Mouse (Mus musculus) kidney, adult 2 months (tissue): ENCODE results near the gene Satb1. TPM values are rescaled to one million over a fixed set of nuclear protein-coding genes. Genes with fewer than 3 reads are reported as not detected.

Experiments used
- DNase-seq: peaks from one replicate; pipeline ENCODE4 v3.0.0; 2021
- H3K27ac ChIP-seq: fragments of 200-500 bp; 2 replicates; pipeline ENCODE4 v1.5.1; 2012; ENCODE audit warnings: low read depth, low read length, control low read depth, inconsistent platforms; ENCODE audit not compliant: insufficient read depth
- H3K27me3 ChIP-seq: fragments of 200-500 bp; replicated peaks from 2 replicates; pipeline ENCODE4 v1.6.1; 2012; ENCODE audit warnings: mild to moderate bottlenecking, moderate library complexity, low read length, inconsistent platforms; ENCODE audit not compliant: control insufficient read depth, insufficient read depth
- H3K36me3 ChIP-seq: fragments of 200-500 bp; 2 replicates; pipeline ENCODE4 v1.6.1; 2012; ENCODE audit warnings: mild to moderate bottlenecking, moderate library complexity, low read length, inconsistent platforms; ENCODE audit not compliant: control insufficient read depth, insufficient read depth
- H3K4me1 ChIP-seq: fragments of 200-500 bp; 2 replicates; pipeline ENCODE4 v1.6.1; 2011; ENCODE audit warnings: low read length; ENCODE audit not compliant: control insufficient read depth, insufficient read depth
- H3K4me3 ChIP-seq: fragments of 200-500 bp; 2 replicates; pipeline ENCODE4 v1.5.1; 2011; ENCODE audit warnings: mild to moderate bottlenecking, low read depth, low read length, control low read depth; ENCODE audit not compliant: insufficient read depth
- CTCF ChIP-seq: fragments of 200-500 bp; conservative IDR thresholded peaks from 2 replicates; pipeline ENCODE4 v1.5.1; 2011; ENCODE audit warnings: low read depth, mild to moderate bottlenecking, control low read depth, low read length, moderate library complexity, mixed read lengths; ENCODE audit not compliant: insufficient read depth, insufficient read length
- POLR2A ChIP-seq: fragments of 200-500 bp; IDR thresholded peaks from one replicate; pipeline ENCODE4 v1.6.1; 2011; ENCODE audit warnings: low read depth, low read length, control low read depth
- WGBS: fragments of 180-500 bp; shearing (Covaris S2); methylation state at CpG from one replicate; pipeline ENCODE4 v1.1.7; 2018; 5-methylcytosine and 5-hydroxymethylcytosine counted together
- polyA plus RNA-seq: library from polyadenylated mRNA; depleted of rRNA; stranded (reverse); fragments of >200 nt; gene quantifications from 2 replicates; pipeline ENCODE4 v1.2.3, GENCODE M21; 2012

Satb1 gene
- polyA plus RNA-seq, 1 experiment: 4.3 TPM

GRCm38 (mm10) chr17:51857616-51858015 is 24.5 kb upstream of the Satb1 start:
- Histone ChIP-seq H3K4me1 (no peaks in the 10 kb centered on the region), H3K27me3 (no peaks in the 10 kb centered on the region), H3K36me3 (no peaks in the 10 kb centered on the region), H3K27ac (no peak overlapping the region), H3K4me3 (no peak overlapping the region)
- no peak for TF ChIP-seq CTCF
- TF ChIP-seq POLR2A: no peak
- WGBS: 92% methylated on average over 4 of the region's 4 CpGs
- no peak for DNase-seq

GRCm38 (mm10) chr17:51856332-51856731 is 23.2 kb upstream of the Satb1 start:
- Histone ChIP-seq H3K27me3 (no peaks in the 10 kb centered on the region), H3K36me3 (no peaks in the 10 kb centered on the region), H3K4me1 (no peaks in the 10 kb centered on the region), H3K27ac (no peak overlapping the region), H3K4me3 (no peak overlapping the region)
- 85% methylated on average over 3 of the region's 3 CpGs for WGBS
- no peak for DNase-seq
- TF ChIP-seq CTCF (no peak), POLR2A (no peak)

- Histone ChIP-seq H3K4me1 (no peaks in the 10 kb centered on the region), H3K27me3 (no peaks in the 10 kb centered on the region), H3K36me3 (no peaks in the 10 kb centered on the region), H3K4me3 (no peak overlapping the region), H3K27ac (no peak overlapping the region)
- 76% methylated on average over 3 of the region's 3 CpGs for WGBS
- DNase-seq: no peak
- TF ChIP-seq CTCF: no peak
- no peak for TF ChIP-seq POLR2A
Observed at GRCm38 (mm10) chr17:51855261-51855660, 22.2 kb upstream of the Satb1 start.

- no peak for DNase-seq
- H3K4me3 ChIP-seq: no peak overlapping the region
- H3K27me3 ChIP-seq: no peaks in the 10 kb centered on the region; the same call in 1 of the 2 replicates
- TF ChIP-seq CTCF: no peak
- TF ChIP-seq POLR2A: no peak
- 76% methylated on average over 5 of the region's 5 CpGs for WGBS
- H3K36me3 ChIP-seq: no peaks in the 10 kb centered on the region
- H3K27ac ChIP-seq: no peak overlapping the region
- H3K4me1 ChIP-seq: no peaks in the 10 kb centered on the region
Observed at GRCm38 (mm10) chr17:51853952-51854351, 20.9 kb upstream of the Satb1 start.

- Histone ChIP-seq H3K36me3 (no peaks in the 10 kb centered on the region), H3K27ac (no peak overlapping the region), H3K4me3 (no peak overlapping the region), H3K27me3 (no peaks in the 10 kb centered on the region), H3K4me1 (no peaks in the 10 kb centered on the region)
- WGBS: 75% methylated on average over 6 of the region's 6 CpGs
- TF ChIP-seq POLR2A: no peak
- TF ChIP-seq CTCF: no peak
- DNase-seq: no peak
Observed at GRCm38 (mm10) chr17:51840596-51840995, 7.5 kb upstream of the Satb1 start.

- Histone ChIP-seq H3K27me3 (no peaks in the 10 kb centered on the region), H3K4me1 (no peaks in the 10 kb centered on the region), H3K36me3 (no peaks in the 10 kb centered on the region), H3K27ac (no peak overlapping the region), H3K4me3 (no peak overlapping the region)
- TF ChIP-seq CTCF (no peak), POLR2A (no peak)
- WGBS: 84% methylated on average over 5 of the region's 5 CpGs
- DNase-seq: no peak
Observed at GRCm38 (mm10) chr17:51839484-51839883, 6.4 kb upstream of the Satb1 start.

- Histone ChIP-seq H3K4me1 (no peaks in the 10 kb centered on the region), H3K27ac (no peak overlapping the region), H3K36me3 (no peaks in the 10 kb centered on the region), H3K27me3 (peaks cover 4% of the 10 kb centered on the region), H3K4me3 (no peak overlapping the region)
- WGBS: 13% methylated on average over 1 of the region's 1 CpGs
- no peak for TF ChIP-seq CTCF
- TF ChIP-seq POLR2A: no peak
- no peak for DNase-seq
Observed at GRCm38 (mm10) chr17:51836901-51837300, 3.8 kb upstream of the Satb1 start.

GRCm38 (mm10) chr17:51836243-51836642 is 3.2 kb upstream of the Satb1 start:
- 90% methylated on average over 5 of the region's 5 CpGs for WGBS
- H3K36me3 ChIP-seq: no peaks in the 10 kb centered on the region
- no peak for DNase-seq
- peaks cover 8% of the 10 kb centered on the region for H3K27me3 ChIP-seq
- no peak overlapping the region for H3K4me3 ChIP-seq
- H3K27ac ChIP-seq: no peak overlapping the region
- no peak for TF ChIP-seq CTCF
- no peaks in the 10 kb centered on the region for H3K4me1 ChIP-seq
